Mouse (Mus musculus) CD4-positive naive resting alpha-beta T cell, adult 57 days (primary cell): ENCODE measurements around the gene Sec31b. TPM values are rescaled to one million over a fixed set of nuclear protein-coding genes. Genes with fewer than 3 reads are reported as not detected.

Source experiments
- total RNA-seq: library from RNA; stranded (reverse); gene quantifications from one replicate; pipeline ENCODE4 v1.2.4, GENCODE M21; 2023

The Sec31b gene
- total RNA-seq, result 2.2 TPM

GRCm38 (mm10) chr19:44545321-44546041, at the start of gene Sec31b:
Gene Sec31b (minus strand): TSS chr19:44545864.

GRCm38 (mm10) chr19:44562652-44563206, 17.1 kb upstream of the Sec31b start, which contains the start of gene Hif1an:
Gene Hif1an (plus strand): TSS chr19:44562850.

GRCm38 (mm10) chr19:44554861-44555590, 9.4 kb upstream of the Sec31b start, which contains the start of gene Ndufb8:
Gene Ndufb8 (minus strand): TSS chr19:44555440.

GRCm38 (mm10) chr19:44552731-44553130, 7.1 kb upstream of the Sec31b start, which contains the start of gene Gm20538:
Gene Gm20538 (minus strand): TSS chr19:44552831.

GRCm38 (mm10) chr19:44493128-44493527, 52.5 kb downstream of the Sec31b start, which contains the start of gene Wnt8b:
Gene Wnt8b (plus strand): TSS chr19:44493472.

Other genes with a start within 250 kb of the Sec31b start
- gene Scd4, start 212.8 kb downstream of the Sec31b start, total RNA-seq, result 1.0 TPM
- 30.7 TPM for gene Scd1, start 138.0 kb downstream of the Sec31b start, total RNA-seq
- gene Wnt8b, start 52.4 kb downstream of the Sec31b start, total RNA-seq, result not detected
- not detected for gene Gm20538, start 7.0 kb upstream of the Sec31b start, total RNA-seq
- 116 TPM for gene Ndufb8, start 9.6 kb upstream of the Sec31b start, total RNA-seq
- 61.5 TPM for gene Hif1an, start 17.0 kb upstream of the Sec31b start, total RNA-seq
- not detected for gene Pax2, start 210.2 kb upstream of the Sec31b start, total RNA-seq